Mouse (Mus musculus) natural killer cell, adult 2 months (primary cell): ENCODE measurements around the gene Wdr19.
"Not testable (repeated sequence)": the region's sequence is repeated elsewhere in the genome, so short reads cannot be mapped to it uniquely, and the experiment has no call there.

ENCODE experiments used
- DNase-seq, 2 experiments: peaks; one replicate each; pipeline ENCODE4 v3.0.0; 2022; ENCODE audit warnings: low spot score in 2 of 2

Gene Wdr19

GRCm38 (mm10) chr5:65298167-65298950 lies 98.9 kb downstream of the Wdr19 start:
- no peak for DNase-seq

- DNase-seq = not testable (repeated sequence)
Measured at GRCm38 (mm10) chr5:65299623-65300022, 100.1 kb downstream of the Wdr19 start.

GRCm38 (mm10) chr5:65300121-65300520 lies 100.6 kb downstream of the Wdr19 start:
- no peak for DNase-seq

- no peak for DNase-seq
Measured at GRCm38 (mm10) chr5:65305516-65305915, 106.0 kb downstream of the Wdr19 start.

GRCm38 (mm10) chr5:65308208-65308607 lies 108.7 kb downstream of the Wdr19 start:
- DNase-seq = no peak

- no peak for DNase-seq
Measured at GRCm38 (mm10) chr5:65308866-65309265, 109.4 kb downstream of the Wdr19 start.
